Mouse (Mus musculus) E14TG2a.4 (cell line): Measurements from ENCODE around the gene Cdh15.

Experiments used
- H3K27me3 ChIP-seq: 2 replicates; pipeline ENCODE4 v1.6.1; 2014; ENCODE audit warnings: low read length, control low read depth; ENCODE audit not compliant: insufficient read depth
- H3K36me3 ChIP-seq: 2 replicates; pipeline ENCODE4 v1.6.1; 2014; ENCODE audit warnings: low read length, control low read depth; ENCODE audit not compliant: insufficient read depth
- H3K4me1 ChIP-seq: replicated peaks from 2 replicates; pipeline ENCODE4 v1.6.1; 2014; ENCODE audit warnings: low read depth, low read length, control low read depth
- H3K4me3 ChIP-seq: replicated peaks from 2 replicates; pipeline ENCODE4 v1.5.1; 2014; ENCODE audit warnings: mild to moderate bottlenecking, low read length
- H3K9me3 ChIP-seq: 2 replicates; pipeline ENCODE4 v1.6.1; 2014; ENCODE audit warnings: low read length, control low read depth
- CTCF ChIP-seq: conservative IDR thresholded peaks from 2 replicates; pipeline ENCODE4 v1.5.1; 2014; ENCODE audit warnings: low read length
- NANOG ChIP-seq: IDR thresholded peaks from 2 replicates; pipeline ENCODE4 v1.6.1; 2014; ENCODE audit warnings: borderline replicate concordance, low read length, mixed read lengths
- POU5F1 ChIP-seq: IDR thresholded peaks from 2 replicates; pipeline ENCODE4 v1.6.1; 2014; ENCODE audit warnings: low read length, borderline replicate concordance

Gene Cdh15

GRCm38 (mm10) chr8:122901892-122902515, 54.2 kb downstream of the Cdh15 start:
- H3K36me3 ChIP-seq: peaks cover 93% of the 10 kb centered on the region
- no peaks in the 10 kb centered on the region for H3K9me3 ChIP-seq
- H3K4me1 ChIP-seq: peaks cover 84% of the 10 kb centered on the region
- H3K4me3 ChIP-seq: no peak overlapping the region
- no peaks in the 10 kb centered on the region for H3K27me3 ChIP-seq
- TF ChIP-seq CTCF (no peak), NANOG (no peak), POU5F1 (no peak)

DNA sequence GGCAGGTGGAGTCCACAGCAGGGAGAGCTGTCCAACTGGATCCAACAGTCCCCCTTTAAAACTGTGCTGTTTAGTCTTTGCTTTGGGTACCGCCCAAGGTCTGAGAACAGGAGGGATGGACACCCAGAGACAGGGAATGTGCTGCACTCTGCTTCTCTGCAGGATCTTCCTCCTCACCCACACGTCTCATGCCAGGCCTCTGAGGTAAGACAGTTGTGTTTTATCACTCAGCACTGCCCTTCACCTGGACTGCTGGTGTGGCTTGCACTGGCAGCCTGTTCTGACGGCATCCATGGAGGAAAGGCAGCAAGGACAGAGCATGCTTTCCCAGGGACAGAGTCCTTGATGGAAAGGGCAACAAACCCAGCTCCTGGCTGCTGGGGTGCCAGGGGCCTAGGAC, 54.8 kb downstream of the Cdh15 start:
- no peak for TF ChIP-seq CTCF
- TF ChIP-seq POU5F1: no peak
- TF ChIP-seq NANOG: no peak
- H3K27me3 ChIP-seq: no peaks in the 10 kb centered on the region
- H3K36me3 ChIP-seq: peaks cover 93% of the 10 kb centered on the region
- peaks cover 84% of the 10 kb centered on the region for H3K4me1 ChIP-seq
- H3K4me3 ChIP-seq: no peak overlapping the region
- no peaks in the 10 kb centered on the region for H3K9me3 ChIP-seq

DNA sequence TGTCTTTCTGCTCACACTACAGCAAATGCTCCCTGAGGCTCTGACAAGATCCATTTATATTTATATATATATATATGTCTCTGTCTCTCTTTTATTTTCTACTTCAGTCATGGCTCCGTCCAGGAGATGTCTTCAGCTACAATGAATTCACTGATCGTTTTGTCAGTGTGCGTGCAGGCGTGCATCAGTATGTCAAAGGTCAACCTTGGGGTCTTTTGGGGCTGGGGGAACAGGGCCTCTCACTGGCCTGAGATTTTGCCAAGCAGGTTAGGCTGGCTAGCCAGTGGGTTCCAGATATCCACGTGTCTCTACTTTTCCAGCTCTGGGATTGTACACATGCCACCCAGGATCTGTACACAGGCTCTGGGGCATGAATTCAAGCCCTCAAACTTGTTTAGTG, 55.2 kb downstream of the Cdh15 start:
- Histone ChIP-seq H3K4me3 (no peak overlapping the region), H3K36me3 (peaks cover 93% of the 10 kb centered on the region), H3K27me3 (no peaks in the 10 kb centered on the region), H3K4me1 (peaks cover 82% of the 10 kb centered on the region), H3K9me3 (no peaks in the 10 kb centered on the region)
- TF ChIP-seq CTCF: no peak
- no peak for TF ChIP-seq NANOG

GRCm38 (mm10) chr8:122904496-122904895, 56.7 kb downstream of the Cdh15 start:
- H3K4me1 ChIP-seq: peaks cover 69% of the 10 kb centered on the region
- peaks cover 93% of the 10 kb centered on the region for H3K36me3 ChIP-seq
- H3K4me3 ChIP-seq: no peak overlapping the region
- TF ChIP-seq CTCF (no peak), POU5F1 (no peak), NANOG (no peak)
- no peaks in the 10 kb centered on the region for H3K9me3 ChIP-seq
- H3K27me3 ChIP-seq: no peaks in the 10 kb centered on the region

DNA sequence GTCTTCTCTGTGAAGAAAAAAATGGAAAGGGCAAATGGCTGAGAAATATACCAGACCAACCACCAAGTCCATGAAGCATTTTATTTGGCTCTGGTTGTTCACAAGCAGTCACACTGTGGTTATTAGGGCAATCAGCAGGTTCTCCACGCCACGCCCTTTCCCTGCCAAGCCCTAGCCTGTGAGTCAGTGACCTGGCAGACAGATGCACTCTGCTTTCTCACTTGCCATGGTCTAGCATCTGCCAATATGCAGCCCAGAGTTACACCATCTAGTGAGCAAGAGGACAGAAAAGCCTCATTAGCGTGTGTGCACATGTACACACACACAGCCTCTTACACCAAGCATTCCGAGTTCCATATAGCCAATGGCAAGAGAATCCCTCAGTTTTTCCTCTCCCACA, 57.6 kb downstream of the Cdh15 start:
- H3K4me1 ChIP-seq: peaks cover 69% of the 10 kb centered on the region
- H3K36me3 ChIP-seq: peaks cover 93% of the 10 kb centered on the region
- no peak overlapping the region for H3K4me3 ChIP-seq
- H3K9me3 ChIP-seq: no peaks in the 10 kb centered on the region
- TF ChIP-seq CTCF (no peak), NANOG (no peak), POU5F1 (no peak)
- no peaks in the 10 kb centered on the region for H3K27me3 ChIP-seq

DNA sequence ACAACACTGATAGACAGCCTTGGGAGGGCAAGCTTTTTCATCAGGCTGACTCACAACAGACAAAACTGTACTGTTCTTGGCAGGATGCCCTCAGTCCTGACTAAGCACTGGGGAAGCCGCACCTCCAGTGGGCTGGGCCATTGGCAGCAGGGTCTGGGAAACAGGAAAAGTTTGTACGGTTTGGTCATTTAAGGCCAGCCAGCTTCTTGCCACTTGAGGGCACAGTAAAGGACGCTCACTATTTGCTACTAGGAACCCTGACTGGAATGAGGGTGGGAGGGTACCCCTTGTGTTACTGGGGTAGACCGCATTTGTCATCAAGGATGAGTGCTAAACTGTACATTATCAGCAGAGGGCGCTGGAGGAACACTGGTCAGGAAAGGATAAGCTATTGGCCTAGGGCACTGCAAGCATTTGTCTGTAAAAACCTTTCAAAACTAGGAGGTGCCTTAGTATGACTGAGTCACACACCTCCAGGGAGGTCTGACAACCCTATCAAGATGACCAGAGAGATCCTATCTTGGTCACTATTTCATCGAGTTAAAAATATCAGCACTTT, 58.8 kb downstream of the Cdh15 start:
- Histone ChIP-seq H3K27me3 (no peaks in the 10 kb centered on the region), H3K4me3 (no peak overlapping the region), H3K4me1 (peaks cover 63% of the 10 kb centered on the region), H3K9me3 (no peaks in the 10 kb centered on the region), H3K36me3 (peaks cover 92% of the 10 kb centered on the region)
- TF ChIP-seq POU5F1 (no peak), CTCF (peak; percentile 78)

DNA sequence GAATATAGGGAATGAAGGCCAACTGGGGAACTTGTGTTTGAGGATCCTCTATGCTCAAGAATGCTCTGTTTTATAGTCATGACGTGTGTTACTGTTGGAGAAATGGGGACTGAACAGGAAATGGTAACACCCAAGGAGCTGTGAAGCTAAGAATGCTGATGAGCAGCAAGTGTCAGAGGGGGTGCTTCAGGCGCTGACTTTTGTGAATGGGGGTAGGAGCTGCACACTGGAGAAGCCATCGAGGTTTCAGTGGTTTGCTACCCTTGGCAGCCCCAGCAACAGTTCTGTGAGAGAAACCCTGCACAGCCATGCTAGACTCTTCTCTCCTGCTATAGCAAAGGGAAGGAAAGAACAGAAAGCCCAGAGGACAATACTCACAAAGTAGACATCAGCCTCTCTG, 64.4 kb downstream of the Cdh15 start:
- Histone ChIP-seq H3K4me3 (no peak overlapping the region), H3K36me3 (peaks cover 96% of the 10 kb centered on the region), H3K9me3 (no peaks in the 10 kb centered on the region), H3K4me1 (peaks cover 38% of the 10 kb centered on the region), H3K27me3 (no peaks in the 10 kb centered on the region)
- TF ChIP-seq CTCF: no peak
- TF ChIP-seq POU5F1: no peak
- no peak for TF ChIP-seq NANOG

GRCm38 (mm10) chr8:122912871-122913270, 65.1 kb downstream of the Cdh15 start:
- Histone ChIP-seq H3K4me1 (peaks cover 45% of the 10 kb centered on the region), H3K9me3 (no peaks in the 10 kb centered on the region), H3K36me3 (peaks cover 95% of the 10 kb centered on the region), H3K4me3 (no peak overlapping the region), H3K27me3 (no peaks in the 10 kb centered on the region)
- TF ChIP-seq POU5F1: no peak
- TF ChIP-seq NANOG: no peak
- TF ChIP-seq CTCF: no peak

DNA sequence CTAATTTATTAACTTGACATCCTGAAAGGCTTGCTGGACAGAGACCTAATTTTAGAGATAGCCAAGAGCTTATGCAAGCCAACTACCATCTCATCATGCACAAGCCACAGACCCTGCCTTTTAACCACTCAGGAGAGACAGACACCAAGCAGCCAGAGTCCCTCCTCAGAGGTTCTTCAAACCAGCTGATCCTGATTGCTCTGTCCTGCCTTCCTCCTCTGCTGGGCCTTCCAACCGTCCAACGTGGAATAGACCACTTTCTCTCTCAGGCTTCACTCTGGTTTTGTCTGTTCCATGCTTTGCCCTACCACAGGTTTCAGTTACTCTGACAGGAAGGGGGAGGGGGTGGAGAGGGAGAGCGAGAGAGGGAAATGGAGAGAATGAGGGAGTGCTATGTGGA, 69.0 kb downstream of the Cdh15 start:
- H3K27me3 ChIP-seq: no peaks in the 10 kb centered on the region
- peaks cover 67% of the 10 kb centered on the region for H3K4me1 ChIP-seq
- no peaks in the 10 kb centered on the region for H3K9me3 ChIP-seq
- no peak for TF ChIP-seq NANOG
- no peak for TF ChIP-seq POU5F1
- no peak for TF ChIP-seq CTCF
- no peak overlapping the region for H3K4me3 ChIP-seq
- H3K36me3 ChIP-seq: peaks cover 64% of the 10 kb centered on the region
